Mouse (Mus musculus) CH12.LX (cell line): Measurements from ENCODE around the gene Laptm4a. TPM values are rescaled to one million over a fixed set of nuclear protein-coding genes. Genes with fewer than 3 reads are reported as not detected.

Source experiments
- DNase-seq: peaks from one replicate; pipeline ENCODE4 v3.0.0-alpha.2; 2013; ENCODE audit errors: extremely low read depth
- H3K27ac ChIP-seq: 2 replicates; pipeline ENCODE4 v1.5.1; 2012; ENCODE audit warnings: low read depth, mild to moderate bottlenecking, control low read depth, moderate library complexity; ENCODE audit not compliant: insufficient read depth
- H3K27me3 ChIP-seq: replicated peaks from 2 replicates; pipeline ENCODE3; 2012; ENCODE audit warnings: inconsistent platforms
- H3K36me3 ChIP-seq, 2 experiments: replicated peaks in 1 of 2; 2 replicates each; pipeline versions ENCODE3 to v1.6.1; 2012; ENCODE audit warnings: inconsistent platforms in 1 of 2, low read length in 1 of 2, mild to moderate bottlenecking in 1 of 2, mixed read lengths in 1 of 2, moderate library complexity in 1 of 2; ENCODE audit not compliant: control insufficient read depth in 1 of 2, insufficient read depth in 1 of 2
- H3K4me1 ChIP-seq, 2 experiments: 2 replicates each; pipeline ENCODE4 v1.6.1; 2012; ENCODE audit warnings: inconsistent platforms in 1 of 2, moderate library complexity in 1 of 2; ENCODE audit not compliant: insufficient read depth in 2 of 2, control insufficient read depth in 1 of 2
- H3K4me2 ChIP-seq: 2 replicates; pipeline ENCODE4 v1.6.1; 2012; ENCODE audit warnings: low read depth, mild to moderate bottlenecking, control low read depth; ENCODE audit not compliant: poor library complexity, insufficient read depth, severe bottlenecking
- H3K4me3 ChIP-seq, 3 experiments: fragments of 150-350 bp in 1 of 3; sonication (generic) in 1 of 3; replicated peaks in 1 of 3; 2 replicates each; pipeline versions ENCODE3 to v1.5.1; 2011 to 2012; ENCODE audit warnings: low read depth in 2 of 3, low read length in 2 of 3, mild to moderate bottlenecking in 2 of 3, moderate library complexity in 2 of 3, control low read depth in 1 of 3, improper control_type of control experiment in 1 of 3, inconsistent platforms in 1 of 3, mixed read lengths in 1 of 3; ENCODE audit not compliant: poor library complexity in 1 of 3
- H3K79me2 ChIP-seq: replicated peaks from 2 replicates; pipeline ENCODE4 v1.6.1; 2012; ENCODE audit warnings: mild to moderate bottlenecking, moderate library complexity; ENCODE audit not compliant: control insufficient read depth, poor library complexity, insufficient read depth, severe bottlenecking; ENCODE audit errors: extremely low read depth
- H3K9ac ChIP-seq: 2 replicates; pipeline ENCODE4 v1.6.1; 2012; ENCODE audit warnings: low read depth, mild to moderate bottlenecking, control low read depth, moderate library complexity; ENCODE audit not compliant: insufficient read depth
- H3K9me3 ChIP-seq: replicated peaks from 2 replicates; pipeline ENCODE3; 2012; ENCODE audit warnings: low read length, inconsistent platforms, mixed read lengths
- CHD2 ChIP-seq: IDR thresholded peaks from 2 replicates; pipeline ENCODE4 v1.6.1; 2011; ENCODE audit warnings: low read length, improper control_type of control experiment
- CTCF ChIP-seq, 2 experiments: IDR thresholded peaks in 1 of 2; conservative IDR thresholded peaks in 1 of 2; 2 replicates each; pipeline ENCODE4 v1.5.1; 2011 to 2012; ENCODE audit warnings: low read depth in 2 of 2, low read length in 2 of 2, improper control_type of control experiment in 1 of 2, inconsistent platforms in 1 of 2, mild to moderate bottlenecking in 1 of 2, moderate library complexity in 1 of 2
- E2F4 ChIP-seq: IDR thresholded peaks from 2 replicates; pipeline ENCODE4 v1.6.1; 2011; ENCODE audit warnings: low read depth, low read length, improper control_type of control experiment; ENCODE audit not compliant: insufficient replicate concordance
- ELF1 ChIP-seq: IDR thresholded peaks from 2 replicates; pipeline ENCODE4 v1.6.1; 2014; ENCODE audit warnings: low read depth, mild to moderate bottlenecking, inconsistent platforms, low read length, improper control_type of control experiment
- EP300 ChIP-seq: IDR thresholded peaks from 2 replicates; pipeline ENCODE4 v1.6.1; 2011; ENCODE audit warnings: low read length, improper control_type of control experiment
- ETS1 ChIP-seq: conservative IDR thresholded peaks from 2 replicates; pipeline ENCODE4 v1.6.1; 2012; ENCODE audit warnings: low read depth, mild to moderate bottlenecking, inconsistent platforms, low read length, improper control_type of control experiment, moderate library complexity
- HCFC1 ChIP-seq: IDR thresholded peaks from 2 replicates; pipeline ENCODE4 v1.6.1; 2012; ENCODE audit warnings: low read depth, mild to moderate bottlenecking, inconsistent platforms, low read length, improper control_type of control experiment
- IRF4 ChIP-seq: IDR thresholded peaks from 2 replicates; pipeline ENCODE4 v1.6.1; 2014; ENCODE audit warnings: low read depth, mild to moderate bottlenecking, inconsistent platforms, low read length, improper control_type of control experiment
- JUN ChIP-seq: IDR thresholded peaks from 2 replicates; pipeline ENCODE4 v1.6.1; 2011; ENCODE audit warnings: low read depth, mild to moderate bottlenecking, low read length, improper control_type of control experiment, moderate library complexity; ENCODE audit not compliant: insufficient read depth
- JUND ChIP-seq: conservative IDR thresholded peaks from 2 replicates; pipeline ENCODE4 v1.6.1; 2011; ENCODE audit warnings: low read depth, low read length, improper control_type of control experiment
- KAT2A ChIP-seq: IDR thresholded peaks from 2 replicates; pipeline ENCODE4 v1.6.1; 2012; ENCODE audit warnings: low read length, improper control_type of control experiment, inconsistent platforms; ENCODE audit not compliant: insufficient replicate concordance
- MAX ChIP-seq: IDR thresholded peaks from 2 replicates; pipeline ENCODE4 v1.6.1; 2011; ENCODE audit warnings: low read length, improper control_type of control experiment
- MXI1 ChIP-seq: IDR thresholded peaks from 2 replicates; pipeline ENCODE4 v1.6.1; 2011; ENCODE audit warnings: mild to moderate bottlenecking, low read depth, low read length, improper control_type of control experiment
- NELFE ChIP-seq: IDR thresholded peaks from 2 replicates; pipeline ENCODE4 v1.6.1; 2011; ENCODE audit warnings: low read depth, low read length, improper control_type of control experiment
- NRF1 ChIP-seq: IDR thresholded peaks from 2 replicates; pipeline ENCODE4 v1.6.1; 2014; ENCODE audit warnings: low read depth, mild to moderate bottlenecking, inconsistent platforms, low read length, improper control_type of control experiment, moderate library complexity
- PAX5 ChIP-seq: IDR thresholded peaks from 2 replicates; pipeline ENCODE4 v1.6.1; 2012; ENCODE audit warnings: low read length, inconsistent platforms, mixed read lengths
- POLR2A ChIP-seq: IDR thresholded peaks from 2 replicates; pipeline ENCODE4 v1.6.1; 2011; ENCODE audit warnings: low read depth, mild to moderate bottlenecking, improper control_type of control experiment, low read length
- RAD21 ChIP-seq: IDR thresholded peaks from 2 replicates; pipeline ENCODE4 v1.6.1; 2011; ENCODE audit warnings: low read depth, mild to moderate bottlenecking, low read length, improper control_type of control experiment, moderate library complexity
- RCOR1 ChIP-seq: conservative IDR thresholded peaks from 2 replicates; pipeline ENCODE4 v1.6.1; 2012; ENCODE audit warnings: low read depth, mild to moderate bottlenecking, inconsistent platforms, low read length, improper control_type of control experiment
- SMC3 ChIP-seq: IDR thresholded peaks from 2 replicates; pipeline ENCODE4 v1.6.1; 2011; ENCODE audit warnings: low read depth, low read length, improper control_type of control experiment
- TBP ChIP-seq: conservative IDR thresholded peaks from 2 replicates; pipeline ENCODE4 v1.6.1; 2011; ENCODE audit warnings: low read depth, low read length, improper control_type of control experiment
- USF1 ChIP-seq: IDR thresholded peaks from 2 replicates; pipeline ENCODE4 v1.6.1; 2014; ENCODE audit warnings: low read depth, mild to moderate bottlenecking, inconsistent platforms, low read length, improper control_type of control experiment
- ZNF384 ChIP-seq: IDR thresholded peaks from 2 replicates; pipeline ENCODE4 v1.6.1; 2012; ENCODE audit warnings: low read depth, low read length, improper control_type of control experiment, inconsistent platforms
- dilution Hi-C: fragments of 300-500 bp; cut with MboI; formaldehyde crosslinking; loops from 2 replicates; pipeline ENCODE4 v1.14.3; 2020; ENCODE audit warnings: low sequenced_read_pairs; ENCODE audit not compliant: extremely low pct_unique_long_range_greater_than_20kb, extremely low pct_ligation_motif_present
- in situ Hi-C: fragments of 300-500 bp; cut with MboI; formaldehyde crosslinking; loops from 3 replicates; pipeline ENCODE4 v1.14.3; 2019; ENCODE audit warnings: low sequenced_read_pairs, low pct_ligation_motif_present, low pct_unique_long_range_greater_than_20kb, mixed read lengths
- polyA plus RNA-seq: library from polyadenylated mRNA; unstranded; fragments of >175 nt; gene quantifications from 2 replicates; pipeline ENCODE4 v1.2.1, GENCODE M21; 2012; ENCODE audit warnings: low read depth; ENCODE audit not compliant: insufficient read length
- total RNA-seq, 2 experiments: library from RNA; depleted of rRNA; stranded (reverse); fragments of 300-350 nt in 1 of 2; fragments of >200 nt in 1 of 2; gene quantifications; 2 replicates each; pipeline ENCODE4 v1.2.3; 2012 to 2014

Laptm4a gene
- total and polyA plus RNA-seq, 3 experiments = 48.3 to 73.8 (median 64.5) TPM

- H3K36me3 ChIP-seq = peaks cover 0 to 3% of the 10 kb centered on the region in 2 experiments
- dilution Hi-C loops = no loop called here
- in situ Hi-C loops = no loop called here
- no peak overlapping the region for H3K4me3 ChIP-seq
- no peak for DNase-seq
- TF ChIP-seq ZNF384 = peak; percentile 53; the same call in 1 of the 2 replicates
- TF ChIP-seq TBP = no peak
- no peak for TF ChIP-seq ELF1
- no peak for TF ChIP-seq JUND
- TF ChIP-seq MAX = no peak
- TF ChIP-seq, all 38 proteins: peak for 1
- H3K4me1 ChIP-seq = peaks cover 3 to 12% of the 10 kb centered on the region in 2 experiments; a peak in 3 of 4 replicates
- H3K9ac ChIP-seq = no peak overlapping the region
- no peak overlapping the region for H3K27ac ChIP-seq
- H3K9me3 ChIP-seq = no peaks in the 10 kb centered on the region
- no peak overlapping the region for H3K4me2 ChIP-seq
- no peaks in the 10 kb centered on the region for H3K79me2 ChIP-seq
- no peaks in the 10 kb centered on the region for H3K27me3 ChIP-seq
These were observed 8.4 kb upstream of the Laptm4a start for GRCm38 (mm10) chr12:8912860-8913685.

DNA sequence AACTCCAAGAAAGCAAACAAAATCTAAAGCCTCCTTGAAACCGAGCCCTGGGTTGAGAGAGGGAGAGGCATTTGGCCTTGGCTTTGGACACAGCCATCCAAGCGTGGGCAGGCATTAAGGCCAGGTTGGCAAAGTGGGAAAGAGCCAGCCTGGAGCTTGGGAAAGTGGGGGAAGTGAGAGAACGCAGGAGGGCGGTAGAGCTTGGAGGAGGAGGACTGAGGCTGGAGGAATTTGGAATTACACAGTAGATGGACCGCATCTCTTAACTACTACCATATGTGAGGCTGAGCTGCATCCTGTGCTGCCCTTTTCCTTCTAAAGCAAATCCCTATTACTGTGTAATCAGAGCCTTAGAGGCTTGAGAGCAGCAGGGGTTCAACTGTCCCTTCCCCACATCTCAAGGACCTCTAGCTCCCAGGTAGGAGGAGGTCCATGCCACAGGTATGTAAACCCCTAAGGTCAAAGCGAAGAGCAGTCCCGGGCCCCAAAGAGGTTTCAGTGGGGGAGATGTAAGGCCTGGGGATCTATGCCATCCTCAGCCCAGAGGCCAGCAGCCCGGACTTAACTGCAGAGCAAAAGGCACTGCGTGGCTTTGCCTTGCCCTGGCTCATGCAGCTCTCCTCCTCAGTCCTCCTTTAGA, 7.6 kb upstream of the Laptm4a start:
- H3K79me2 ChIP-seq = no peaks in the 10 kb centered on the region
- TF ChIP-seq KAT2A (no peak), MXI1 (no peak), E2F4 (no peak), RAD21 (no peak), TBP (no peak), ETS1 (no peak), PAX5 (no peak), IRF4 (no peak), HCFC1 (no peak), USF1 (no peak), RCOR1 (no peak), SMC3 (no peak), POLR2A (no peak), CTCF (conservative IDR thresholded peaks at IDR 0.05 in 1 of 2, IDR thresholded peaks at IDR 0.05 in 1 of 2; ENCODE audit: low read depth in 2 of 2, low read length in 2 of 2) (no peak), NELFE (no peak), CHD2 (no peak), EP300 (no peak), NRF1 (no peak), JUN (no peak)
- no peak overlapping the region for H3K4me2 ChIP-seq
- H3K4me1 ChIP-seq = peaks cover 3 to 12% of the 10 kb centered on the region in 2 experiments; a peak in 3 of 4 replicates
- in situ Hi-C loops = no loop called here
- H3K27ac ChIP-seq = no peak overlapping the region
- peaks cover 0 to 3% of the 10 kb centered on the region in 2 experiments for H3K36me3 ChIP-seq
- H3K9ac ChIP-seq = no peak overlapping the region
- dilution Hi-C loops = no loop called here
- no peak for DNase-seq
- no peak overlapping the region for H3K4me3 ChIP-seq
- no peaks in the 10 kb centered on the region for H3K9me3 ChIP-seq
- no peaks in the 10 kb centered on the region for H3K27me3 ChIP-seq
